Mouse (Mus musculus) adrenal gland, postnatal 4 days (tissue): ENCODE data around the gene Hsd17b6. TPM values are rescaled to one million over a fixed set of nuclear protein-coding genes. Genes with fewer than 3 reads are reported as not detected.
A peak's percentile ranks its signal among the peaks of the same experiment; 100 is the strongest.
"Not testable (repeated sequence)": the region's sequence is repeated elsewhere in the genome, so short reads cannot be mapped to it uniquely, and the experiment has no call there.

Source experiments
- DNase-seq, 2 experiments: peaks; one replicate each; pipeline ENCODE4 v3.0.0; 2021 to 2022; ENCODE audit warnings: low spot score in 2 of 2, mixed read lengths in 2 of 2
- long read RNA-seq, 2 experiments: library from polyadenylated mRNA; stranded (forward); transcript quantifications; one replicate each; pipeline ENCODE4 v2.0.0; 2021
- total RNA-seq, 2 experiments: library from RNA; stranded (reverse); gene quantifications; 2 replicates each; pipeline ENCODE4 v1.2.3; 2021

Gene Hsd17b6
- total RNA-seq, result 1 to 10 TPM in 1 of 2 experiments, under 1 TPM in 1; 0.22 to 8.9 TPM
- long read RNA-seq, experiment 1, partial matches to known transcripts, result 0 of 6 reads
- long read RNA-seq, experiment 1, other reads (novel, unspliced or antisense), result 5 of 6 reads
- long read RNA-seq, experiment 2, result 0 reads

GRCm38 (mm10) chr10:128007446-128007845 is at the start of gene Hsd17b6:
TSS of gene Hsd17b6 (minus strand) at chr10:128007611.
- no peak for DNase-seq

DNA sequence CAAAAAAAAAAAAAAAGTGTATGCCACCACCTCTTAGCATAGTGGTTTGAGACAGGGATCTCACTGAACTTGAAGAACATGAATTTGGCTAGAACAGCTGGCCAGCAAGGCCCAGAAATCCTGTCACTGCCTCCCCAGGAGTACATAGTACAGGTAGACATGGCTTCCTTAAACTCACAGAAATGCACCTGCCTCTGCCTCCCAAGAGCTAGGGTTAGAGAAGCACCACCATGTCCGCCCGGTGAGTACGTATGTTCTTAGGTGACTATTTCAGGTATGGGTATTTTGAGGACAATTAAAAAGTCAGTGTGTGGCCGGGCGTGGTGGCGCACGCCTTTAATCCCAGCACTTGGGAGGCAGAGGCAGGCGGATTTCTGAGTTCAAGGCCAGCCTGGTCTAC is 45.6 kb upstream of the Hsd17b6 start:
- no peak for DNase-seq

DNA sequence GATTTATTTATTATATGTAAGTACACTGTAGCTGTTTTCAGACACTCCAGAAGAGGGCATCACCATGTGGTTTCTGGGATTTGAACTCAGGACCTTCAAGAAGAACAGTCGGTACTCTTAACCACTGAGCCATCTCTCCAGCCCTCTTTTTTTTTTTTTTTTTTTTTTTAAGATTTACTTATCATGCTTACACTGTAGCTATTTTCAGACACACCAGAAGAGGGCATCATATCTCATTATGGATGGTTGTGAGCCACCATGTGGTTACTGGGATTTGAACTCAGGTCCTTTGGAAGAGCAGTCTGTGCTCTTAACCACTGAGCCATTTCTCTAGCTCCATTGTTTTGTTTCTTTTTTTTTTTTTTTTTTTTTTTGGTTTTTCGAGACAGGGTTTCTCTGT is 44.7 kb upstream of the Hsd17b6 start:
- not testable (repeated sequence) for DNase-seq

- no peak for DNase-seq
Observed at GRCm38 (mm10) chr10:128051589-128051988, 44.2 kb upstream of the Hsd17b6 start.

GRCm38 (mm10) chr10:128050355-128050754 is 42.9 kb upstream of the Hsd17b6 start:
- no peak for DNase-seq

- DNase-seq, result no peak
Observed at GRCm38 (mm10) chr10:128049741-128050140, 42.3 kb upstream of the Hsd17b6 start.

GRCm38 (mm10) chr10:128048157-128048556 is 40.7 kb upstream of the Hsd17b6 start:
- no peak for DNase-seq

GRCm38 (mm10) chr10:128043041-128043835 is 35.8 kb upstream of the Hsd17b6 start:
- DNase-seq, result no peak

GRCm38 (mm10) chr10:128042466-128042865 is 35.1 kb upstream of the Hsd17b6 start:
- DNase-seq, result no peak

DNA sequence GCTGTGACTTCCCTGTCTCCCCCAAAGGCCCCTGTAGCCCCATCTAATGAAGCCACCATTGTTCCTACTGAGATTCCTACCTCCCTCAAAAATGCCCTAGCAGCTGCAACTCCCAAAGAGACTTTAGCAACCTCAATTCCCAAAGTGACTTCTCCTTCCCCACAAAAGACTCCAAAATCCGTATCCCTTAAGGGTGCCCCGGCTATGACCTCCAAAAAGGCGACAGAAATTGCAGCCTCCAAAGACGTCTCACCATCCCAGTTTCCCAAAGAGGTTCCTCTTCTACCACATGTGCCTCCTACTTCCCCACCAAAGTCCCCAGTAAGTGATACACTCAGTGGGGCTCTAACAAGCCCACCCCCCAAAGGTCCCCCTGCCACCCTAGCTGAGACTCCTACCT is 34.2 kb upstream of the Hsd17b6 start:
- DNase-seq, result no peak

GRCm38 (mm10) chr10:128040293-128040692 is 32.9 kb upstream of the Hsd17b6 start:
- no peak for DNase-seq

- no peak for DNase-seq
Observed at GRCm38 (mm10) chr10:128039858-128040257, 32.4 kb upstream of the Hsd17b6 start.

- DNase-seq, result no peak
Observed at GRCm38 (mm10) chr10:128039167-128039566, 31.8 kb upstream of the Hsd17b6 start.

DNA sequence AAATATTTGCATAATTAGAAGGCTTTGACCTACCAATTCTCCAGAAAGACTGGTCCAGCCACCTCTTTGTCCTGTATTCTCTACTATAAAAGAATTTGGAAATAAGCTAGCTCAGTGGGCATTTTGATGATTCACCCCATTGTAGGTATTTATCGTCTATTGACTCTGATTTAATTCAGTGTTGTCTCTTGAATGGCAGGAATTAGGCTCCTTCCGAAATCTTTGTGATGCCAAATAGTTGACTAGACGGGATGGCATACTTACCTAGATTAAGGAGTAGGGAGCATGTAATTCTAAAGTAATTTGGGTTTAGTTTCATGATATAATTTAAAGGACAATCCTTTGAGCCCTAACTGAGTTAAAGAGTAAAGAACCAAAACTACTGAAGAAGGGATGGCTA is 30.5 kb upstream of the Hsd17b6 start:
- no peak for DNase-seq

GRCm38 (mm10) chr10:128036746-128037425 is 29.5 kb upstream of the Hsd17b6 start:
- DNase-seq, result peak in 1 of 2 experiments; percentile 29

DNA sequence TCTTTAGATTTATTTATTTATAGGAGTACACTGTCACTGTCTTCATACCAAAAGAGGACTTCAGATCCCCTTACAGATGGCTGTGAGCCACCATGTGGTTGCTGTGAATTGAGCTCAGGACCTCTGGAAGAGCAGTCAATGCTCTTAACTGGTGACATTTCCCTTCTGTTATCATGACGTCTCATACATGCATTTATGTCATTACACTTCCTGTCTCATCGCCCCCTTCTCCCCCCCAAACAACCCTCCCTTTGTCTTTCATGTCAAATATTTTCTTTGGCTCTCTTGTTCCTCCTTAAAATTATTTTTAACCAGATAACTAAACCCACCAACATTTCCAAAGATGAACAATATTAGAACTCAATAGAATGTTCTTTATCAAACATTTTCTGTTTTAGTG is 23.4 kb upstream of the Hsd17b6 start:
- no peak for DNase-seq

DNA sequence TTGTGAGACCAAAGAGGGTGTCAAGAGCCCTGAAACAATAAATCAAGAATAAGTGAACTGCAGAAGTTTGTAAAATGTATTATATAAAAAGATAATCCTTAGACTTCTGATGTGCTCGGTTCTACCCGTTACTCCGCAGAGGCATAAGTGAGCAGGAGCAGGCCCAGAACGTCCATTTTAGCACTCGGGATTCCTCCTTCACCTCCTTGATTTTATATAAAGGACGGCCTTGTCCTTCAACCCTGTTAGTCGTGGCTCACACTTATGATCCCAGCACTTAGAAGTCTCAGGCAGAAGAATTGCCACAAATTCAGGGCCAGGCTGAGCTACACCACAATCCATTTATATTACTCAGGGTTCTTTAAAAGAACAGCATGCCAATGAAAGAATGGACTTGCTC is 22.5 kb upstream of the Hsd17b6 start:
- no peak for DNase-seq

GRCm38 (mm10) chr10:128023496-128023895 is 16.1 kb upstream of the Hsd17b6 start:
- no peak for DNase-seq

DNA sequence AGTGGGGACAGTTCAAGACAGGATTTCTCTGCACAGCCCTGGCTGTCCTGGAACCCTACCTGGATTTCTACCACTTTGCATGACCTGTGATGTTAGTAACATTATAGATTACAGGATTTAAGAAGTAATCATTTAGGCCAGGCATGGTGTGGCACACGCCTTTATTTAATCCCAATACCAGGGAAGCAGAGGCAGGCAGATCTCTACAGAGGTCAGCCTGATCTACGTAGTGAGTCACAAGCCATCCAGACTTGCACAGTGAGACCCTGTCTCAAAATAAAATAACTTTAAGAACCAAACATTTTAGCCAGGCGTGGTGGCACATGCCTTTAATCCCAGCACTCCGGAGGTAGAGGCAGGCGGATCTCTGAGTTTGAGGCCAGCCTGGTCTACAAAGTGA is 14.8 kb upstream of the Hsd17b6 start:
- DNase-seq, result no peak

GRCm38 (mm10) chr10:128015068-128015934 is 7.9 kb upstream of the Hsd17b6 start, which contains the start of gene Prim1:
TSS of gene Prim1 (plus strand) at chr10:128015168.
- DNase-seq, result peak; percentile 38 to 41

- no peak for DNase-seq
Observed at GRCm38 (mm10) chr10:128009735-128010134, 2.3 kb upstream of the Hsd17b6 start.
